Mouse (Mus musculus) thymus, adult 2 months (tissue): ENCODE data around the gene Gm20388.

Experiments
- CTCF ChIP-seq: fragments of 200-500 bp; IDR thresholded peaks from 2 replicates; pipeline ENCODE4 v1.5.1; 2012; ENCODE audit warnings: mild to moderate bottlenecking, control low read depth, low read length, moderate library complexity, borderline replicate concordance; ENCODE audit not compliant: control insufficient read depth, poor library complexity, insufficient read depth; ENCODE audit errors: extremely low read depth
- POLR2A ChIP-seq: fragments of 200-500 bp; IDR thresholded peaks from 2 replicates; pipeline ENCODE4 v1.6.1; 2012; ENCODE audit warnings: mild to moderate bottlenecking, low read length, control low read depth, moderate library complexity; ENCODE audit not compliant: control insufficient read depth, poor library complexity, insufficient read depth; ENCODE audit errors: extremely low read depth

DNA sequence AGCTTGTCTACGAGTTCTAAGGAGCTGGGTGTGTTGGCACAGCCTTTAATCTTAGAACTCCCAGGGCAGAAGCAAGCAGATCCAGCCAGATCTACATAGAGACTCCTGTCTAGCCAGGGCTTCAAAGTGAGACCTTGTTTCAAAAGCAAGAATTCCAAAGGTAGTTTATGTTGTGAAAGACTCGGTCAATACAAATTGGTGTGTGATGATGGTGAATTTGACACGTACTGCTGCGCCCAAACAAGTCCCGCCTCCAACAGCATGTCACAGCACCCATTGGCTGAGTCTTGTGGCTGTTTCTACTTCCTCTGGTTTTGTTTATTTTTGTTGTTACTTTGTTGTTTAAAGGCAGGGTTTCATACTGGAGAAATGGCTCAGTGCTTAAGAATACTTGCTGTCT is 3901.6 kb downstream of the Gm20388 start:
- TF ChIP-seq CTCF (no peak), POLR2A (no peak)
